Mouse (Mus musculus): ENCODE data around the gene Letm1. TPM values are rescaled to one million over a fixed set of nuclear protein-coding genes. Genes with fewer than 3 reads are reported as not detected.

The Letm1 gene
- total and polyA plus RNA-seq, 3 experiments, result 116 to 156 (median 125) TPM

DNA sequence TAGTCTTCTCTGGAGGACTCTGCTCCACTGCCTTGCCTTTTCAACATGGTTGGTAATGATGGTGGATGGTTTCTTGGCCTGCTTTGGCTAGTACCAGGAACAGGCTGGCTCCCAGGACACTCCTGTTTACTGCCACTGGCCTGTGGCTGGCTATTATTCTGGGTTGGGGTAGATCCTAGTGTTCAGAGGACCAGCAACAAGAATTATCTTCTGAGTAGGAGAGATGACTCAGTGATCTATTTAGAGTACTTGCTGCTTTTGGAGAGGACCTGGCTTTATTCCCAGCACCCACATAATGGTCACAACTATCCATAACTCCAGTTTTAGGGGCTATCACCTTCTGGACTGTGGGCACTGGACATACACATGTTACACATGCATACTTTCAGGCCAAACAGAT is 44.3 kb downstream of the Letm1 start:
- DNase-seq, result no peak

GRCm38 (mm10) chr5:33737903-33738321 is 44.7 kb downstream of the Letm1 start:
- peak; percentile 71 for DNase-seq

DNA sequence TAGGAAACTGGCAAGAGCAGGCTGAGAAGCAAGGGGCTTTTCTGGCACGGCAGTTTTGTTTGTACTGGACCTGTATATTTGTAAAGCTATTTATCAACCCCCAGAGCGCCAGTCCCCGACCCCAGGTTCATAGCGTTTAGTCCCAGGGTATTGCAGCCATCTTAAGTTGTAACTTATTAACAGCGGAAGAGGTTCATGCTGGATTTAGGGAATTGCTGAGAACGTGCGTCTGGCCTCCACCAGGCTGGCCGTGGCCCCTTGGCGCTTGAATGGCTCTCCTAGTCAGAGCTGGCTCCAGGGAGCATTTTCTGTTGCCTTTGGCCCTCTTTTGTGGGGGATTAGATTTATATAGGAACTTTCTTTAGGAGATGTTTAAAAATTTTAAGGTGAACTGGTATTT is 46.4 kb downstream of the Letm1 start:
- DNase-seq, result no peak

DNA sequence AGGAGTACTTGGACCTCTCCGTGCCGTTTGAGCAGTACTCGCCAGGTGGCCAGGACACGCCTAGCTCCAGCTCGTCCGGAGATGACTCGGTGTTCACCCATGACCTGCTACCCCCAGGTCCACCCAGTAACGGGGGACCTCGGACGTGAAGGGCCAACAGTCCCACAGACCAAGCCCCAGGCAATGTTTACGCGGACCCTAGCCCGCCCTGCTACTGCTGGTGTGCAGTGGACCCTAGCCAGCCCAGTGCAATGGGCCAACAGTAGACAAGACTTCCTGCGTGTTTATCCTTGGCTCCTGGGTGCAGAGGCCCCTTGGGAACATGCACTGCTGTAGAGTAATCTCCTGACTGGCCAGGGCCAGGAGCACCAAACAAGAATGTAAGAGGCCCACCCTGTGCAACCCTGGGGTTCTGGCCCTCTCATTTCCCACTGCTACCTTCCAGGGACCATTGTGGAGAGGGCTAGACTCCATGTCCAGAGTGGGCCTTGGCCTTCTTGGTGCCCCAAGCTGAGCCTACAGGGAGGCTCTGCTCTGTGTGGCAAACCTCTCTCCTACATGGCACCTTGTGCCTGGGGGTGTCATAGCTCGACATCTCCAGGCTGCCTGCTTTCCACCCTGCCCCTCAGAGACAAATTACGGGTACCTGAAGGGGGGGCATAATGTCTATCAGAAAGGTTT is 47.1 kb downstream of the Letm1 start:
- DNase-seq, result no peak

DNA sequence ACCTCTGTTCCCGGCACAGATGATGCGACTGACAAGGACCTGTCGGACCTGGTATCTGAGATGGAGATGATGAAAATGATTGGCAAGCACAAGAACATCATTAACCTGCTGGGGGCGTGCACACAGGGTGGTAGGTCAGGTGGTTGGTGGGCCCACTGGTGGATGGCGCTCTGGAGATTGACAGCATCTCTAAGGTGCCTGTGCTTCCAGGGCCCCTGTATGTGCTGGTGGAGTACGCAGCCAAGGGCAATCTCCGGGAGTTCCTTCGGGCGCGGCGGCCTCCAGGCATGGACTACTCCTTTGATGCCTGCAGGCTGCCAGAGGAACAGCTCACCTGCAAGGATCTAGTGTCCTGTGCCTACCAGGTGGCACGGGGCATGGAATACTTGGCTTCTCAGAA is 48.8 kb downstream of the Letm1 start:
- DNase-seq, result no peak

DNA sequence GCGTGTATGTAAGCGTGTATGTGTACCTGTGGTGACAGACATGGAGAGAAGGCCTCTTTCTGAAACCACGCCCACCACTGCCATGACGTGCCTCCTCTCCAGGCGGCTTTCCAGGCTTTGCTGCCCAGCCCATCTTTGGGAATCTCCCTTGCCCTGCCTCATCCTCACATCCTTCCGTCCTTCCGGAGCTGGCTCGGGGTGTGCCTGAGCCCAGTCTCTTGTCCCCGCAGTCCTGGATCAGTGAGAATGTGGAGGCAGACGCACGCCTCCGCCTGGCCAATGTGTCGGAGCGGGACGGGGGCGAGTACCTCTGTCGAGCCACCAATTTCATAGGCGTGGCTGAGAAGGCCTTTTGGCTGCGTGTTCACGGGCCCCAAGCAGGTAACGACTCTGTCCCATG is 51.6 kb downstream of the Letm1 start:
- DNase-seq, result no peak

GRCm38 (mm10) chr5:33730516-33730915 is 52.1 kb downstream of the Letm1 start:
- no peak for DNase-seq

DNA sequence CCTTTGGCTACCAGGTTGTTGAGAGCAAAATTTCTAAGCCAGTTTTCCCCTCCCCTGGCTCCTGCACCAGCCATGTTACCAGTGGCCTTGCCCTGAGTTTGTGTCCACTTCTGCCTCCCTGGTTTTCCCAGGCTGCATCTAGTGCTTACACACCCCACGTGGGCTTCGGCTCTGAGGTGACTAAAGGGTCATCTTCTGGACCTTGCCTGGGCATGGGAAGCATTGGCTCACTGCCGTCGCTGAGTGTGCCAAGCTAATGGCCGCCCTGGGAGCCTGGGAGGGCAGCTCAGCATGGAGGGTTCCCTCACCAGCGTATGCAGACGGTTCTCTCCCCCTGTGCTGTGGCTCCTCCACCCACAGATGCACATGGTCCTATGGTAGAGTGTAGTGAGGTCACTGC is 53.8 kb downstream of the Letm1 start:
- DNase-seq, result no peak

GRCm38 (mm10) chr5:33726891-33727290 is 55.7 kb downstream of the Letm1 start:
- no peak for DNase-seq

- DNase-seq, result no peak
These were observed 56.5 kb downstream of the Letm1 start for GRCm38 (mm10) chr5:33726081-33726647.

GRCm38 (mm10) chr5:33723641-33724465 is 58.8 kb downstream of the Letm1 start:
- DNase-seq, result no peak

- DNase-seq, result peak; percentile 28
These were observed 59.5 kb downstream of the Letm1 start for GRCm38 (mm10) chr5:33723019-33723640.

GRCm38 (mm10) chr5:33722266-33723018 is 60.2 kb downstream of the Letm1 start:
- DNase-seq, result peak; percentile 15

DNA sequence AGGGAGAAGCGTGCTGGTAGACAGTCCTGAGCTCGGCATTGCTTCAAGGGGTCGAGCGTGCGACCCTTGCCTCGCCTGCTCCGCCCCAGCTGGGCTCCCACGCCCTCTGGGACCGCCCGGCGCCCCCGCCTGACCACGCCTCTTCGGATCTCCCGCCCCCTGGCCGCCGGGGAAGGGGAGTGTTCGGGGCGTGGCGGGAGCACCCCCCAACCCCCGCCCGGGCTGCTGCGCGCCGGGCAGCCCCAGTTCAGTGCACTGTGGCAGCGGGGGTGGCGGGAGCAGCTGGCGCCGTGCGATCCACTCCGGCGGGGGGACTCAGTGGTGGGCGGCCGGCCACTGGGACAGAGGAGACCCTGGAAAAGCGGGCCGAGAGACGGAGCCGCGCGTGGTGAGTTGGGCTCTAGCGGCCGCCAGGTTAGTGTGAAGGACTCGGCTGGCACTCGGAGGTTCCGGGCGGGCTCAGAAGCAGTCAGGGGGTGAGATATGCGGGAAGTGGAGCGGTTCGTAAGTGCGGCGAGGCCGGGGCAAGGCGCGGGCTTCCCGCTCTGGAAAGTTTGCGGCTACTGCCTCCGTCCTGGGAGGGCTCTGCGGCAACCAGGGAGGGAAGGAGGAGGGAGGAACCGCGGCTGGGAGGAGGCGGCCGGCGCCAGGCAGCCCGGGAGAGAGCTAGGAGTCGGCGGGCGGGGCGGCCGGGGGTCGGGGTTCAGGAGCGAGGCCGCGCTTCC is 60.9 kb downstream of the Letm1 start, which contains the start of gene Fgfr3:
Gene Fgfr3 (plus strand): TSS at position 134 of the 725 bp plus-strand sequence.
- peak; percentile 87 for DNase-seq

DNA sequence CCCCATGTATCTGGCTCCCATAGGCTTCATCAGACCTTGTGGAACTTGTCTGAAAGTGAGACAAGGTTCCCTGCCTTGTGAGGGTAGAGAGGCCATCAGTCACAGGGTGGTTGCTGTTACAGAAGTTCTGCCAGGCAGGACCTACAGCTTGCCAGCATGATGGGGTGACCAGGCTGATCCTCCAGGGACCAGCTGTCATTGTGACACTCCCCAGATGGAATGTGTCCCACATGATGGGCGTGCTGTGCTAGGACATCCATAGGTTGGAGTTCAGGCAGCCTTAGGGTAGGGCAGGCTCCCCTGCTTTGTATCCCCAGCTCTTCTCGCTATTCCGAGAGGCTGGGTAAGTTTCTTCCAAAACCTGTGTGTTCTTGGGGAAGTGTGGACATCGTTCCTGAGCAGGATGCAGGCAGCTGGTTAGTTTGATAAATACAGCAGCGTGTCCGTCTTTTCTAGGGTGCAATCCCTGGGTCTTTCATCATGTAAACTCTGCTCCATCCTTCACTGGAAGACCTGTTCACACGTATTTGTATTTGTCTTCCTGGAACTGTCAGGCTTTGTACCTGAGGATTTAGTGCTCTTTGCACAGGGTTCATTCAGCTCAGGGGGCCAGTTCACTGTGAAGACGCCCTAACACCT is 61.6 kb downstream of the Letm1 start:
- DNase-seq, result no peak

DNA sequence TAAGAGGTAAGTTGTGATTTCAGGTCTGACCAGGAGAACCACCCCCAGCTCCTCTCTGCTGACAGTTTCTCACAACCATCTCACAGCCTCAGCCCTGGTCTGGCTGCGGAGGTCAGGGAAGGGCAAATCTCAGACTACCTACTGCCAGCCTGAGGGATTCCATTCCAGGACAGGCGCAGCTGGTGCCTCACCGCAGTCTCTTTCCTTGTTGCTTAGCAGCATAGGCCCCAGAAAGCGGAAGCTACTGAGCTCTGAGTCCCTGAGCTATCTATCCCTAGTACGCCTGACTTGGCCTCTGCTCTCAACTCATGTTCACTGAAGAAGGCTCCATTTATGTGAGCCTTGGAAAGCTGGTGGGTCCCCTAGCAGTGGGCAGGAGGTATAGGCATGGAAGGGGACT is 64.2 kb downstream of the Letm1 start:
- DNase-seq, result no peak

GRCm38 (mm10) chr5:33716467-33716866 is 66.2 kb downstream of the Letm1 start:
- DNase-seq, result no peak

DNA sequence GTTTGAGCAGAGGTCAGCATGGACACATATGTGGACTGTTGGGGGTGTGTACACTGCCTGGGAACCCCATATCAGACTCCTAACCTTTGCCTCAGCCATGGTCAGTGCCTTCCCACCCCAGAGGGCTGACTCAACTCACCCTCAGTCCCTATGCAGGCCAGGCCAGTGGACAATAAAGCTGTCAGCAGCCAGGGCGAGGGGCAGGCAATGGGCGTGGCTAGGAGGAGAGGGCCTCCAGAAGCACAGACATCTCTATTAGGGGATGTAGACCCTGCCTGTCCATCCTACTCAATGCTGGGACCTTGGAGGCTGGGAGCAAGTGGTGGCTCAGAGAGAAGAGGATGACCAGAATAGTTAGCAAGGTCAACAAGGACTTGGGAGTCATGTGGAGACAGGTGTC is 67.4 kb downstream of the Letm1 start:
- no peak for DNase-seq

- DNase-seq, result no peak
These were observed 70.1 kb downstream of the Letm1 start for GRCm38 (mm10) chr5:33712550-33712949.

GRCm38 (mm10) chr5:33709037-33709436 is 73.6 kb downstream of the Letm1 start:
- no peak for DNase-seq

DNA sequence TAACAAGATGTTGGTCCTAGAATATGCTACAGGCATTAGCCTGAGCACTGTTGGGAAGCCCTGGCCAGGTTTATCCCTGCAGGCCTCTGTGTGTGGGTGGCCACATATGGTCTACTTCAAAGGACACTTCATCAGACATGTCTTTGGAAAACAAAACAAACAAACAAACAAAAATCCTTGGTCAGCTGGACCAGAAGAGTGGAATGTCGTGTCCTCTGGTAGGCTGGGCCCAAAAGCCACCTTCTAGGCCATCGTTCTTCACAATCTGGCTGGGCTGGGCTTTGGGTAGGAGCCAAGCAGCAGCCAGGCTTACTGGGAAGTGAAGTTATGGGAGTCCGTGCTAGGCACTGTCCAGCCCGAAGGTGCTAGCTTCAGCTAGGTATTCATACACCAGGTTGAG is 75.5 kb downstream of the Letm1 start:
- no peak for DNase-seq
